Mouse (Mus musculus): Measurements from ENCODE around the gene Runx3. TPM values are rescaled to one million over a fixed set of nuclear protein-coding genes. Genes with fewer than 3 reads are reported as not detected.

Gene Runx3
- not detected for total RNA-seq (2021)

DNA sequence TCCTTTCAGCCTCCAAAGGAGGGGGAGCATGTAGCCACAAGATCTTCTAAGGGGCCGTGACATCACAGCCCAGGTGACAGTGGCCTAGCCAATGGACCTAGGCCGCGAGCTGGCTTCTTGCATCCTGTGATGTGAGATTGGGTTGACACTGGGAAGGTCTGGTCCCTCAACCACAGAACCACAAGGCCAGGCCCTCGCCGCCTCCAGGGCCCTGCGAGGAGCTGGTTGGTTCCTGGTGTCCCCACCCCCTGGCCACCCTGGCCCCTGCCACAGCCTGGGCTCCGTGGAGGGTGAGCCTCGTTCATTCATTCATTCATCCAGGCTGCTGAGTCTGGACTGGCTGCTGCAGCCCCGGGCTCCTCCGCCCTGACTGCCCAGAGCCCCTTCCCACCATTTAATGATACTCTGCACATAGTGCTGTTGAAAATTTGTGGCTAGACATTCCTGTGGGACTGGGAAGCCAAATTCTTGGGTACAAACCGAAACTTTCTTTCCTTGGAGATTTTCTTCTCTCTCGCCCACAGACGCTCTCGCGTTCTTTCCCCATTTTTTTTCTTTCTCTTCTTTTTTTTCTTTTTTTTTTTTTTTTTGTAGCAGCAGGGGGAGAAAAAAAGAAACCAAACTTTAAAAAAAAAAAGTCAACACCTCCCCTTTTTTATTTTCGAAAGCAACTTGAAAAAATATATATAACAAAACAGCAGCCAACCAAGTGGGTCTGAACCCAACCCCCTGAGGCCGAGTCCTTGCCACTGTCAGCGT is at the start of gene Runx3:
Gene Runx3, plus strand, starts transcription at position 311 of the 759 bp plus-strand sequence.
- no peak for DNase-seq (ENCODE audit: low spot score in 2 of 2)
- intact Hi-C loops (cut with DNase I), result no loop called here

DNA sequence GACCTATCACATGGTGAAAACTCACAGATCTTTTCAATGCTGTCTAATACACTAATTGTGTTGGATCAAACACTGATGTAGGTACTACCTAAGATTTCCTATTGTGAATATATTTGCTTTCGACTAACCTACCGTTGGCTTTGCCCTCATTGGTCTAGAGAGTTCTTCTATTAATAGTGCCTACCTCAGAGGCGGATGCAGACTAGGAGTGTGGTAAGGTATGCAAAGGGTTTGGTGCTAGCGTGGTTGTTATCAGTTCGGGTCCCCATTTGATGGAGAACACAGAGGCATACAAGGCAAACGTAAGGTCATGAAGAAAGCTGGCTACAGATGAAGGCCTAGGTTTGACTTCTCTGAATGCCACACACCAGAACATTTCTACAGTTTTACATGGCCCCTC is 47.8 kb upstream of the Runx3 start:
- DNase-seq (ENCODE audit: low spot score in 2 of 2), result no peak
- intact Hi-C loops (cut with DNase I), result no loop called here

- DNase-seq (ENCODE audit: low spot score in 2 of 2), result no peak
- intact Hi-C loops (cut with DNase I), result no loop called here
These were observed 46.9 kb upstream of the Runx3 start for GRCm38 (mm10) chr4:135073523-135073922.

DNA sequence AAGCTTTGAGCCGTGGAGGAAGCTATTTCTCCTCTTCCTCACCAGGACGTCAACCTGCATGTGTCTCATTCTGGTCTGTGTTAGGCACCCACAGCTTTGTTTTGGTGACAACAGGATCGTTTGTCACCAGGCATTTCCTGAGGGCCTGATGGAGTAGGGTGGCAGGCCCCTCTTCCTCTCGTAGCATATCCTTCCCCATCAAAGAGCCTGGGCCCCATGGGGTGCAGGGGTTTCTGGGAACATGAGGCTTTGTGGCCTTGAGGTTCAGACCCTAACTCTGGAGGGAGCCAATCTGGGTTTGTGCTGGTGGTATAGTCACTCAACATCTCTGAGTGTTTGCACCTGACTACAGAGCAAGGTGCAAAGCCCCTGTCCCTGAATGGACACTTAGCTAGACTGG is 45.8 kb upstream of the Runx3 start:
- DNase-seq (ENCODE audit: low spot score in 2 of 2), result no peak
- intact Hi-C loops (cut with DNase I), result no loop called here

DNA sequence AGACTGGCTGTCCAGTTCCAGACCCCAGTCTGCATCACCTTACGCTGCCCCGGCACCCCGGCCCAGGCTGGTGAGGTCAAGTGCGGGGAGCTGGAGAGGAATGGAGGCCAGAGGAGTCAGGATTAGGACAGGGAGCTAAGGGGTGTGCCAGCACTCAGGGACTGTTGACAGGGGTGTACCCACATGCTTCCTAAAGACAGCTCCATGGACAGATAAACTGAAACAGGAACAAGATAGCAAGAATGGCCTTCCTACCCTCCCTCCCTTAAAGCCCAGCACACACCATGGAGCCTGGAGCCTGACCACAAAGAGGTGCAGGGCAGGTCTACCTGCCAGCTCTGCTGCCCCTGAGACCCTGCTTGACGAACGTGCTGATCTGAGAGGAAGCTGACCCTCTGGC is 45.1 kb upstream of the Runx3 start:
- intact Hi-C loops (cut with DNase I), result no loop called here
- DNase-seq (ENCODE audit: low spot score in 2 of 2), result no peak

DNA sequence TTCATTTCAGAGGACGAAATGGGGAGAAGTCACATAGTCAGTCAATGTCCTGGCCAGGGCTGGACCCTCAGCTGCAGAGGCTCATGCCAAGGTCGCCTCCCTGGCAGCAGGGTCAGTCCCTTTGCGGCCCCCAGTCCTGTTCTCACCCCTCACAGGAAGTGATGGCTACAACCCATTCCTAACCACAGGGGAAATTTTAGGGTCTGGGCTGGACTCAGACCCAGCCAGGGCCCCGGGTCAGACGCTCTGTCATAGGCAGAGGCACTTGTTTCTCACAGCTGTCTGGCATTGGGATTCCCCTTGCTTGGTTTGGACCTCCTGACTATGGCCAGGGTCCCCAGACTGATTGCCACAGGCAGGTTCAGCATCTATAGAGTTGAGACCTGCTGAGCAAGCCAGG is 43.8 kb upstream of the Runx3 start:
- intact Hi-C loops (cut with DNase I), result no loop called here
- DNase-seq (ENCODE audit: low spot score in 2 of 2), result no peak

DNA sequence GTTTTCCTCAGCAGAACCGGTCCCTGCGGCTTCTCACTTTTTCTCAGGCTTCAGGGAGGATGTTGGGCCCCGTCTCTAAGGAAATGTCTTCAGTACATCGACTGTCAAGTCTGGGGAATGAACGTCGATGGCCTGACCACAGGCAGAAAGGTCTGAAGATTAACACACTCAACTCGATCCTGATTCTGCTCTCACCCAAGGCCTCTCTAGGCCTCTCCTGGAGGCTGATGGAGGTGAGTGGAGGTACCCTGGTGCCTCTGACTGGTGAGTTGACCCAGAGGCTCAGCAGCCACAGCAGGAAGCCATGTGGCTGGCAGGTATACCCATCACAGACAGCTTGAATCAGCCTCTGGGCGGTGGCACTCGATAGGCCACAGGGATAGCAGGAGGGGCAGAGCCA is 43.3 kb upstream of the Runx3 start:
- intact Hi-C loops (cut with DNase I), result no loop called here
- no peak for DNase-seq (ENCODE audit: low spot score in 2 of 2)

GRCm38 (mm10) chr4:135079859-135080640 is 40.4 kb upstream of the Runx3 start:
- no peak for DNase-seq (ENCODE audit: low spot score in 2 of 2)
- intact Hi-C loops (cut with DNase I), result no loop called here

- intact Hi-C loops (cut with DNase I), result no loop called here
- DNase-seq (ENCODE audit: low spot score in 2 of 2), result no peak
These were observed 39.9 kb upstream of the Runx3 start for GRCm38 (mm10) chr4:135080641-135080920.

DNA sequence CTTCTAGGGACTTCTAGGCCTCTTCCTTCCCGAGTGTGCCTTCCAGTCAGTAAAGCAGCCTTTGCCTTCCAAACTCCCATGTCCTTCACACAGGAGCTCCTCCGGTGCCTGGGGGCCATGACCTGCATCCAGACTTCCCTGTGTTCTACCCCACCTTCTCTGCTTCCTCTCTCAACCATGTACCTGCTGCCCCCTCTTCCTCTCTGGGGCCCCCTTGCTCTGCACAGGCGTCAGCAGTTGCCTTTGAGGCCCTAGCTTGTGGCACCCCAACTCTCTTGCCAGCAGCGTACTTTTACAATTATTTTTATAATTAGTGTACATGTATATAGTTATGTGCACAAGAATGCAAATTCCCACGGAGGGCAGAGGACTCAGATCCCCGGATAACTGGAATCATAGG is 37.4 kb upstream of the Runx3 start:
- intact Hi-C loops (cut with DNase I), result no loop called here
- DNase-seq (ENCODE audit: low spot score in 2 of 2), result no peak

DNA sequence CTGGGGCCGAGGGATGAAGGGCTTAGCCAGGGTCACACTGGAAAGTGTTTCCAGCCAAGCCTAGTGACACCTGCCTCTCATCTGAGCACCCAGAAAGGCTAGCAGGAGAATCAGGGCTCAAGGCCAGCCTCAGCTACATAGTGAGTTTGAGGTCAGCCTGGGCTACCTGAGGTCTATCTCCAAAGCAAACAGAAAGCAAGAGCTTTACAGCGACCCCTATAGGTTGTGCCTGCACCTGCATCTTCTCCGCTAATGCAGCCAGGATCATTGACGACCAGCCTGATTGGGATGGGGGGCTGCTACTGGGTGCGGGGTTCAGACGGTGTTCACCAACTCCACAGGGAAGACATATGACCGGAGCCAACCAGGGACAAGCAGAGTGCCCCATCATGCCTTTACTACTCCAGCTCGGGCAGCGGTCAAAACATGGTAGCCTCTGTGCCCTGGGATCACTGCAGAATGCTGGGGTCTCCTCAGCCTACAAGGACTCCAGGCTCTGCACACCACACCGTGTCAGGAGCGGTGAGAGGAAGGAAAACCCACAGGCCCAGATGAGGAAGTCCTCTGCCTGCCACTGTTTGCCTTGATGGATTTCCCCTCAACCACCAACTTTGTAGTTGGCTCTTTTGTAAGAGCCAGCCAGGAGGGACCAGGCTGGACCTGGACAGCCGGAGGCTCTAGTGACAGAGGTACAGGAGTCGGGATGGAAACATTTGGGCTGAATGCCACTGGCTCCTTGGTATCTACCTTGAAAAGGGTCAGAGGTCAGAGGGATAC is 35.2 kb upstream of the Runx3 start:
- intact Hi-C loops (cut with DNase I), result no loop called here
- no peak for DNase-seq (ENCODE audit: low spot score in 2 of 2)

- intact Hi-C loops (cut with DNase I), result no loop called here
- no peak for DNase-seq (ENCODE audit: low spot score in 2 of 2)
These were observed 29.8 kb upstream of the Runx3 start for GRCm38 (mm10) chr4:135090613-135091012.

GRCm38 (mm10) chr4:135092871-135093270 is 27.6 kb upstream of the Runx3 start:
- DNase-seq (ENCODE audit: low spot score in 2 of 2), result no peak
- intact Hi-C loops (cut with DNase I), result no loop called here

DNA sequence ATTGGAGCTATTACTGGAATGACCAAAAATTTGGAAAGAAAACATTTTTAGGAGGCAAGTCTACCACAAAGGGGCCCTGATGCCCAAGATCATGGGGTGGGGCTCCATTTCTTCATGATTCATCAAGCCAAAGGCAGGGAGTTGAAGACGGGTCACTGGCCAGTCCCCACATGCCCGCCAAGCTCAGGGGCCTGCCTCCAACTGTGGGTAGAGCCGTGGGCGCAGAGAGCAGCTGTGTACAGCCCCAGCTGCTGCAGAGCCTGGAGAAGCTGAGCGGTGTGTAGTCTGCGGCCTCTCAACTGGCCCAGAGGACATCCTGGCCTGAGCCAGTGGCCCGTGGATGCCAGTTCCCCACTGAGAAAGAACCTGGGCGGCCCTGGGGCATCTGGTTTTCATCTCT is 24.8 kb upstream of the Runx3 start:
- DNase-seq (ENCODE audit: low spot score in 2 of 2), result no peak
- intact Hi-C loops (cut with DNase I), result no loop called here

- intact Hi-C loops (cut with DNase I), result no loop called here
- no peak for DNase-seq (ENCODE audit: low spot score in 2 of 2)
These were observed 22.3 kb upstream of the Runx3 start for GRCm38 (mm10) chr4:135097910-135098891.

DNA sequence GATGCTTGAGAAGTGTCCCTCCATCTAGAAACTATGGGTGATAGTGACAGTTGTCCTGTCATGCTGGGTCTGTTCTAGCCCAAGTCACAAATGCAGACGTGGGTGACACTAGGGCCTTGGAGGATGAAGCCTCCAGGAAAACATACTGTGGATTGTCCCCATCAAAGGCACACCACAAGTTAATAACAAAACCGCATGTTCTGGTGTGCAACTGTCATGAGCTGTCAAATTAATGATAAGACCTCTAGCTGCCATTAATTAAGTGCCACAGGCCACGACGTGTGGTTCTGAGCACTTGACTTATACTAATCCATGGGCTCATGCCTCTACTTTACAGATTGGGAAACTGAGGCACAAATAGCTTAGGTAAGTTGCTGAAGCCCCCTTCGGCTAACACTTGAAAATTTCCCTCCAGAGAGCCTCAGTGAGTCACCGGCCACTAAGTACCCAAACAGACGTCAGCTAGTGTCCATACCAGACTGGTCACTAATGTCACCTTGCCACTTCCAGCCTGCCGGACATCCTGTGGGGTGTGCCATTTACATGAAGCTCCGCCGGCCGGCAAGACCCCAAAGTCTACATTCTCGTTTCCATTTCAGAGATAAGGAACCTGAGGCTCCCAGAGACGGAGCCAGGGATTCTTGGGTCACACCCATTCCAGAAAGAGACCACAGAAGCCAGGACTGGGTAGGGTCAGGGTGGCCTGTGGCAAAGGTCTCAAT is 18.3 kb upstream of the Runx3 start:
- intact Hi-C loops (cut with DNase I), result no loop called here
- no peak for DNase-seq (ENCODE audit: low spot score in 2 of 2)

DNA sequence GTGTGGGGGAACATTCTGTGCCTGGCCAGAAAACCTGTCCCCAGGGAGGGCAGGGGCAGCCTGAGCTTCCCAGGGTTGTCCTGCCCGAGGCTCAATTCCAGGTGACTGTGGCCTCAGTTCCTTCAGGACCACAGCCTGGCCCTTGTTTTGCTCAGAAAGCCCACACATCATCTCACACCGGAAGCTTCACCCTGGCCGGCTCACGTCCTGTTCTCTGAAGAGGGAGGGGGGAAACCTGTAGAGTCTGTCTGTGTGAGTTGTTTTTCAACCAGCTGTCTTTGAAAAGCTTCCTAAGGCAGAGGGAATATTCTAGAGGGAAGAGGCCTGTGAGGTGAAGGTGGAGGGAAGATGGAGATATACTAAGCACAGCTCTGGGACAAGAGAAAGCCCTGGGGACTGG is 17.7 kb upstream of the Runx3 start:
- DNase-seq (ENCODE audit: low spot score in 2 of 2), result no peak
- intact Hi-C loops (cut with DNase I), result no loop called here

GRCm38 (mm10) chr4:135103800-135104199 is 16.7 kb upstream of the Runx3 start:
- intact Hi-C loops (cut with DNase I), result no loop called here
- DNase-seq (ENCODE audit: low spot score in 2 of 2), result no peak

GRCm38 (mm10) chr4:135106968-135107367 is 13.5 kb upstream of the Runx3 start:
- no peak for DNase-seq (ENCODE audit: low spot score in 2 of 2)
- intact Hi-C loops (cut with DNase I), result no loop called here
